Mouse (Mus musculus) forebrain, embryonic 15.5 days (tissue): Measurements from ENCODE around the gene Cntn6. TPM values are rescaled to one million over a fixed set of nuclear protein-coding genes. Genes with fewer than 3 reads are reported as not detected.

Experiments
- ATAC-seq: fragments of 200-750 bp; cut with Nextera tagmentation; replicated peaks from 2 replicates; pipeline ENCODE4 v1.8.0; 2017; ENCODE audit warnings: mild to moderate bottlenecking, moderate TSS enrichment, moderate library complexity
- H3K27ac ChIP-seq: fragments of 300-500 bp; sonication (generic); replicated peaks from 2 replicates; pipeline ENCODE4 v1.5.1; 2015; ENCODE audit warnings: mild to moderate bottlenecking, inconsistent platforms
- H3K27me3 ChIP-seq: fragments of 300-500 bp; sonication (generic); 2 replicates; pipeline ENCODE4 v1.6.1; 2015; ENCODE audit warnings: inconsistent platforms
- H3K36me3 ChIP-seq: fragments of 300-500 bp; sonication (generic); 2 replicates; pipeline ENCODE4 v1.6.1; 2015; ENCODE audit warnings: mild to moderate bottlenecking, inconsistent platforms
- H3K4me1 ChIP-seq: fragments of 300-500 bp; sonication (generic); 2 replicates; pipeline ENCODE4 v1.6.1; 2015; ENCODE audit warnings: inconsistent platforms
- H3K4me2 ChIP-seq: fragments of 300-500 bp; sonication (generic); replicated peaks from 2 replicates; pipeline ENCODE4 v1.6.1; 2015; ENCODE audit warnings: mild to moderate bottlenecking, inconsistent platforms
- H3K4me3 ChIP-seq: fragments of 300-500 bp; sonication (generic); 2 replicates; pipeline ENCODE4 v1.5.1; 2015; ENCODE audit warnings: mild to moderate bottlenecking, inconsistent platforms
- H3K9ac ChIP-seq: fragments of 300-500 bp; sonication (generic); replicated peaks from 2 replicates; pipeline ENCODE4 v1.6.1; 2015; ENCODE audit warnings: mild to moderate bottlenecking, inconsistent platforms
- H3K9me3 ChIP-seq: fragments of 300-500 bp; sonication (generic); 2 replicates; pipeline ENCODE4 v1.6.1; 2016; ENCODE audit warnings: inconsistent platforms
- WGBS: fragments of 180-500 bp; shearing (Covaris S2); methylation state at CpG from one replicate; pipeline ENCODE4 v1.1.7; 2015; ENCODE audit warnings: mixed read lengths; 5-methylcytosine and 5-hydroxymethylcytosine counted together
- polyA plus RNA-seq: library from polyadenylated mRNA; unstranded; fragments of >200 nt; fragmentation: Nextera tagmentation; extraction: Ambion mirVana; gene quantifications from 2 replicates; pipeline ENCODE4 v1.2.1, GENCODE M21; 2015

Cntn6 gene
- polyA plus RNA-seq, 1 experiment from 2014 or later, result 5.4 TPM

- Histone ChIP-seq H3K4me1 (no peaks in the 10 kb centered on the region), H3K27ac (no peak overlapping the region), H3K4me3 (no peak overlapping the region), H3K9ac (no peak overlapping the region), H3K36me3 (no peaks in the 10 kb centered on the region), H3K9me3 (no peaks in the 10 kb centered on the region), H3K4me2 (no peak overlapping the region), H3K27me3 (no peaks in the 10 kb centered on the region)
- no peak for ATAC-seq
- WGBS, result 68% methylated on average over 2 of the region's 2 CpGs
Observed at GRCm38 (mm10) chr6:104787502-104787901, 294.9 kb downstream of the Cntn6 start.

GRCm38 (mm10) chr6:104808526-104808925 lies 315.9 kb downstream of the Cntn6 start:
- ATAC-seq, result no peak
- H3K9me3 ChIP-seq, result no peaks in the 10 kb centered on the region
- no peak overlapping the region for H3K27ac ChIP-seq
- H3K9ac ChIP-seq, result no peak overlapping the region
- H3K4me2 ChIP-seq, result no peak overlapping the region
- 23% methylated on average over 4 of the region's 4 CpGs for WGBS
- peaks cover 9% of the 10 kb centered on the region; the same call in 1 of the 2 replicates for H3K4me1 ChIP-seq
- H3K36me3 ChIP-seq, result no peaks in the 10 kb centered on the region
- H3K27me3 ChIP-seq, result no peaks in the 10 kb centered on the region
- no peak overlapping the region for H3K4me3 ChIP-seq

GRCm38 (mm10) chr6:104815610-104816009 lies 323.0 kb downstream of the Cntn6 start:
- ATAC-seq, result no peak
- H3K4me2 ChIP-seq, result no peak overlapping the region
- no peaks in the 10 kb centered on the region for H3K9me3 ChIP-seq
- WGBS, result 94% methylated on average over 2 of the region's 2 CpGs
- no peak overlapping the region for H3K9ac ChIP-seq
- H3K4me3 ChIP-seq, result no peak overlapping the region
- no peak overlapping the region for H3K27ac ChIP-seq
- no peaks in the 10 kb centered on the region for H3K36me3 ChIP-seq
- no peaks in the 10 kb centered on the region for H3K27me3 ChIP-seq
- no peaks in the 10 kb centered on the region for H3K4me1 ChIP-seq

- Histone ChIP-seq H3K4me3 (no peak overlapping the region), H3K9ac (no peak overlapping the region), H3K36me3 (no peaks in the 10 kb centered on the region), H3K4me1 (no peaks in the 10 kb centered on the region), H3K27me3 (no peaks in the 10 kb centered on the region), H3K27ac (no peak overlapping the region), H3K4me2 (no peak overlapping the region), H3K9me3 (no peaks in the 10 kb centered on the region)
- WGBS, result 31% methylated on average over 1 of the region's 1 CpGs
- peak; percentile 63 for ATAC-seq
Observed at GRCm38 (mm10) chr6:104879711-104880110, 387.1 kb downstream of the Cntn6 start.

GRCm38 (mm10) chr6:104884021-104884420 lies 391.4 kb downstream of the Cntn6 start:
- Histone ChIP-seq H3K27me3 (no peaks in the 10 kb centered on the region), H3K4me3 (no peak overlapping the region), H3K9me3 (no peaks in the 10 kb centered on the region), H3K9ac (no peak overlapping the region), H3K36me3 (no peaks in the 10 kb centered on the region), H3K4me2 (no peak overlapping the region), H3K27ac (no peak overlapping the region), H3K4me1 (no peaks in the 10 kb centered on the region)
- 25% methylated on average over 2 of the region's 2 CpGs for WGBS
- ATAC-seq, result no peak

GRCm38 (mm10) chr6:104885829-104886228 lies 393.2 kb downstream of the Cntn6 start:
- Histone ChIP-seq H3K4me3 (no peak overlapping the region), H3K9ac (no peak overlapping the region), H3K36me3 (no peaks in the 10 kb centered on the region), H3K27ac (no peak overlapping the region), H3K9me3 (no peaks in the 10 kb centered on the region), H3K27me3 (no peaks in the 10 kb centered on the region), H3K4me2 (no peak overlapping the region), H3K4me1 (no peaks in the 10 kb centered on the region)
- no peak for ATAC-seq

GRCm38 (mm10) chr6:104891071-104891470 lies 398.5 kb downstream of the Cntn6 start:
- Histone ChIP-seq H3K9me3 (no peaks in the 10 kb centered on the region), H3K36me3 (no peaks in the 10 kb centered on the region), H3K4me1 (no peaks in the 10 kb centered on the region), H3K27me3 (no peaks in the 10 kb centered on the region), H3K27ac (no peak overlapping the region), H3K9ac (no peak overlapping the region), H3K4me2 (no peak overlapping the region), H3K4me3 (no peak overlapping the region)
- 87% methylated on average over 3 of the region's 3 CpGs for WGBS
- no peak for ATAC-seq
